Mouse (Mus musculus) bone marrow, adult 2 months (tissue): Measurements from ENCODE around the gene Abca3.
A peak's percentile ranks its signal among the peaks of the same experiment; 100 is the strongest.

ENCODE experiments used
- CTCF ChIP-seq: fragments of 200-500 bp; IDR thresholded peaks from 2 replicates; pipeline ENCODE4 v1.5.1; 2011; ENCODE audit warnings: low read length, control low read depth; ENCODE audit not compliant: control insufficient read depth, insufficient read depth
- POLR2A ChIP-seq: fragments of 200-500 bp; IDR thresholded peaks from 2 replicates; pipeline ENCODE4 v1.6.1; 2011; ENCODE audit warnings: low read depth, mild to moderate bottlenecking, control low read depth, low read length, borderline replicate concordance; ENCODE audit not compliant: control insufficient read depth

DNA sequence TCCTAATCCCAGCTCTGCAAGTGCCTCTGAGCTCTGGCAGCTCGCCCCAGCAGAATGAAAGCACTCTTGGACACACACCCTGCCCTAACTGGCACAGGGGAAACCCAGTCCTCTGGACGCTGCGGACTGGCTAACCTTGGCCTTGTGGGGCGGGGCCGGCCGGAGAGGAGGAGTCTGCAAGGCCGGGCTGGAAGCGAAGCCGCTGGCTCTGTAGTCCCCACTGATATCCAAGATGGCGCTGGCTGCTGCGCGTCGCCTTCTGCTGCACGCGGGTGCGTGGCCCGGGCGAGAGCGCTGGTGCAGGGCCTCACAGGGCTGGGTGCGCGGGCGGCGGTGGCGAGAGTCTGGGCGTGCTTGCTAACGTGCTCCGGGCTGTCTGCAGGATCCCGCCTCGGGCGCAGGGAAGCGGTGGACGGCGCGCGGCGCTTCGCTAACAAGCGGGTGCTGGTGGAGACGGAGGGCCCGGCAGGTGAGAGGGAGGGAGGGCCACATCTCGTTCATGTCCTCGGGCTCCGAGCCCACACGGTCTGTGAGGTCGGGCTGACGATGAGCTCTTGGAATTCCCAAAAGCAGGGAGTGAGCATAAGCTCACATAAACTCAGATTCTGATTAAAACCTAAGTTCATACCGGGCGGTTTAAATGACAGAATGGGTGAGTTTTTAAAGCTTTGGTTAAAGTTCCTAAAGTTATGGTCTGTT lies 74.9 kb downstream of the Abca3 start, which contains the start of gene Eci1:
- TF ChIP-seq CTCF (no peak), POLR2A (peak; percentile 95)
